Mouse (Mus musculus) MEL (cell line): ENCODE results near the gene Pgm2. TPM values are rescaled to one million over a fixed set of nuclear protein-coding genes. Genes with fewer than 3 reads are reported as not detected.

ENCODE experiments used
- DNase-seq: peaks from one replicate; pipeline ENCODE4 v3.0.0; 2011; ENCODE audit warnings: low read depth, low spot score
- H3K27ac ChIP-seq: 2 replicates; pipeline ENCODE4 v1.5.1; 2012; ENCODE audit warnings: low read depth, mild to moderate bottlenecking, control low read depth, low read length, moderate library complexity; ENCODE audit not compliant: control insufficient read depth
- H3K27me3 ChIP-seq, 2 experiments: fragments of 150-350 bp in 1 of 2; sonication (generic) in 1 of 2; 2 replicates each; pipeline ENCODE4 v1.6.1; 2012; ENCODE audit warnings: low read length in 2 of 2, mild to moderate bottlenecking in 2 of 2, improper control_type of control experiment in 1 of 2, moderate library complexity in 1 of 2; ENCODE audit not compliant: insufficient read depth in 2 of 2, control insufficient read depth in 1 of 2
- H3K36me3 ChIP-seq, 2 experiments: 2 replicates each; pipeline ENCODE4 v1.6.1; 2012 to 2014; ENCODE audit warnings: low read length in 2 of 2, improper control_type of control experiment in 1 of 2, inconsistent platforms in 1 of 2, mild to moderate bottlenecking in 1 of 2; ENCODE audit not compliant: insufficient read depth in 2 of 2, control insufficient read depth in 1 of 2
- H3K4me1 ChIP-seq, 2 experiments: fragments of 150-350 bp in 1 of 2; sonication (generic) in 1 of 2; 2 replicates each; pipeline ENCODE4 v1.6.1; 2012; ENCODE audit warnings: low read length in 2 of 2, improper control_type of control experiment in 1 of 2, mild to moderate bottlenecking in 1 of 2; ENCODE audit not compliant: insufficient read depth in 2 of 2, control insufficient read depth in 1 of 2
- H3K4me3 ChIP-seq, 2 experiments: fragments of 150-350 bp in 1 of 2; sonication (generic) in 1 of 2; 2 replicates each; pipeline ENCODE4 v1.5.1; 2012; ENCODE audit warnings: low read depth in 2 of 2, low read length in 2 of 2, mild to moderate bottlenecking in 2 of 2, moderate library complexity in 2 of 2, control low read depth in 1 of 2, improper control_type of control experiment in 1 of 2; ENCODE audit not compliant: control insufficient read depth in 1 of 2, insufficient read depth in 1 of 2
- H3K79me2 ChIP-seq: 2 replicates; pipeline ENCODE4 v1.6.1; 2012; ENCODE audit warnings: mild to moderate bottlenecking, low read length, moderate library complexity; ENCODE audit not compliant: control insufficient read depth, poor library complexity, insufficient read depth
- H3K9ac ChIP-seq: 2 replicates; pipeline ENCODE4 v1.6.1; 2012; ENCODE audit warnings: low read depth, mild to moderate bottlenecking, control low read depth, low read length, moderate library complexity; ENCODE audit not compliant: control insufficient read depth, poor library complexity, severe bottlenecking
- H3K9me3 ChIP-seq: fragments of 150-350 bp; sonication (generic); replicated peaks from 2 replicates; pipeline ENCODE4 v1.6.1; 2012; ENCODE audit warnings: mild to moderate bottlenecking, low read length, improper control_type of control experiment, moderate library complexity; ENCODE audit not compliant: insufficient read depth
- CHD1 ChIP-seq: IDR thresholded peaks from 2 replicates; pipeline ENCODE4 v1.6.1; 2012; ENCODE audit warnings: low read depth, mild to moderate bottlenecking, inconsistent platforms, low read length, improper control_type of control experiment
- CHD2 ChIP-seq: IDR thresholded peaks from 2 replicates; pipeline ENCODE4 v1.6.1; 2011; ENCODE audit warnings: low read length, improper control_type of control experiment
- CTCF ChIP-seq, 3 experiments: IDR thresholded peaks in 2 of 3; conservative IDR thresholded peaks in 1 of 3; 2 replicates each; pipeline ENCODE4 v1.5.1; 2011 to 2012; ENCODE audit warnings: low read length in 3 of 3, low read depth in 2 of 3, mild to moderate bottlenecking in 2 of 3, improper control_type of control experiment in 1 of 3, inconsistent platforms in 1 of 3, mixed read lengths in 1 of 3, moderate library complexity in 1 of 3; ENCODE audit not compliant: control insufficient read depth in 1 of 3, insufficient read depth in 1 of 3, poor library complexity in 1 of 3, severe bottlenecking in 1 of 3
- E2F4 ChIP-seq: IDR thresholded peaks from 2 replicates; pipeline ENCODE4 v1.6.1; 2011; ENCODE audit warnings: low read depth, low read length, improper control_type of control experiment, borderline replicate concordance
- ETS1 ChIP-seq: IDR thresholded peaks from 2 replicates; pipeline ENCODE4 v1.6.1; 2012; ENCODE audit warnings: low read depth, mild to moderate bottlenecking, inconsistent platforms, low read length, improper control_type of control experiment, moderate library complexity
- GATA1 ChIP-seq: IDR thresholded peaks from 2 replicates; pipeline ENCODE4 v1.6.1; 2011; ENCODE audit warnings: low read depth, low read length, improper control_type of control experiment
- KAT2A ChIP-seq: conservative IDR thresholded peaks from 2 replicates; pipeline ENCODE4 v1.6.1; 2012; ENCODE audit warnings: low read depth, low read length, improper control_type of control experiment, inconsistent platforms
- MAFK ChIP-seq: IDR thresholded peaks from 2 replicates; pipeline ENCODE4 v1.6.1; 2011; ENCODE audit warnings: low read depth, mild to moderate bottlenecking, low read length, improper control_type of control experiment, borderline replicate concordance
- MAX ChIP-seq: IDR thresholded peaks from 2 replicates; pipeline ENCODE4 v1.6.1; 2011; ENCODE audit warnings: low read length, improper control_type of control experiment
- MAZ ChIP-seq: IDR thresholded peaks from 2 replicates; pipeline ENCODE4 v1.6.1; 2012; ENCODE audit warnings: low read depth, mild to moderate bottlenecking, inconsistent platforms, low read length, improper control_type of control experiment
- MEF2A ChIP-seq: IDR thresholded peaks from 2 replicates; pipeline ENCODE4 v1.6.1; 2014; ENCODE audit warnings: low read depth, mild to moderate bottlenecking, inconsistent platforms, low read length, improper control_type of control experiment; ENCODE audit not compliant: poor library complexity, insufficient replicate concordance, severe bottlenecking; ENCODE audit errors: extremely low read depth
- MXI1 ChIP-seq: IDR thresholded peaks from 2 replicates; pipeline ENCODE4 v1.6.1; 2011; ENCODE audit warnings: mild to moderate bottlenecking, low read depth, low read length, improper control_type of control experiment
- MYC ChIP-seq: IDR thresholded peaks from 2 replicates; pipeline ENCODE4 v1.6.1; 2011; ENCODE audit warnings: low read depth, mild to moderate bottlenecking, low read length, improper control_type of control experiment, moderate library complexity
- NELFE ChIP-seq: IDR thresholded peaks from 2 replicates; pipeline ENCODE4 v1.6.1; 2011; ENCODE audit warnings: low read depth, low read length, improper control_type of control experiment
- NRF1 ChIP-seq: IDR thresholded peaks from 2 replicates; pipeline ENCODE4 v1.6.1; 2014; ENCODE audit warnings: low read depth, mild to moderate bottlenecking, inconsistent platforms, low read length, improper control_type of control experiment, moderate library complexity; ENCODE audit not compliant: poor library complexity, insufficient read depth, severe bottlenecking
- POLR2AphosphoS2 ChIP-seq: IDR thresholded peaks from 2 replicates; pipeline ENCODE4 v1.6.1; 2011; ENCODE audit warnings: low read length, improper control_type of control experiment
- RAD21 ChIP-seq: IDR thresholded peaks from 2 replicates; pipeline ENCODE4 v1.6.1; 2011; ENCODE audit warnings: mild to moderate bottlenecking, low read depth, low read length, improper control_type of control experiment
- RCOR1 ChIP-seq: IDR thresholded peaks from 2 replicates; pipeline ENCODE4 v1.6.1; 2012; ENCODE audit warnings: low read depth, mild to moderate bottlenecking, inconsistent platforms, low read length, improper control_type of control experiment
- SIN3A ChIP-seq: IDR thresholded peaks from 2 replicates; pipeline ENCODE4 v1.6.1; 2012; ENCODE audit warnings: low read length, improper control_type of control experiment, inconsistent platforms
- TBP ChIP-seq: IDR thresholded peaks from 2 replicates; pipeline ENCODE4 v1.8.0; 2011; ENCODE audit warnings: low read depth, low read length, improper control_type of control experiment
- USF1 ChIP-seq: IDR thresholded peaks from 2 replicates; pipeline ENCODE4 v1.6.1; 2014; ENCODE audit warnings: low read depth, mild to moderate bottlenecking, inconsistent platforms, low read length, improper control_type of control experiment, moderate library complexity
- USF2 ChIP-seq, 2 experiments: IDR thresholded peaks; 2 replicates each; pipeline ENCODE4 v1.6.1; 2011 to 2012; ENCODE audit warnings: improper control_type of control experiment in 2 of 2, low read length in 2 of 2, borderline replicate concordance in 1 of 2, inconsistent platforms in 1 of 2, low read depth in 1 of 2, mild to moderate bottlenecking in 1 of 2; ENCODE audit not compliant: insufficient read depth in 1 of 2
- ZC3H11A ChIP-seq: IDR thresholded peaks from 2 replicates; pipeline ENCODE4 v1.6.1; 2012; ENCODE audit warnings: low read depth, mild to moderate bottlenecking, inconsistent platforms, low read length, improper control_type of control experiment
- polyA plus RNA-seq, 2 experiments: library from polyadenylated mRNA; stranded (reverse) in 1 of 2; unstranded in 1 of 2; fragments of >175 nt in 1 of 2; fragments of >200 nt in 1 of 2; gene quantifications; 2 replicates each; pipeline versions ENCODE4 v1.2.1 to v1.2.4; 2012; ENCODE audit warnings: low replicate concordance in 2 of 2, low read depth in 1 of 2; ENCODE audit not compliant: insufficient read length in 2 of 2, insufficient read depth in 1 of 2, missing spikeins in 1 of 2
- total RNA-seq: library from RNA; depleted of rRNA; stranded (reverse); fragments of 300-350 nt; gene quantifications from 2 replicates; pipeline ENCODE4 v1.2.3, GENCODE M21; 2012

Gene Pgm2
- total and polyA plus RNA-seq, 3 experiments, result 22.0 to 64.0 TPM; not detected in 1

DNA sequence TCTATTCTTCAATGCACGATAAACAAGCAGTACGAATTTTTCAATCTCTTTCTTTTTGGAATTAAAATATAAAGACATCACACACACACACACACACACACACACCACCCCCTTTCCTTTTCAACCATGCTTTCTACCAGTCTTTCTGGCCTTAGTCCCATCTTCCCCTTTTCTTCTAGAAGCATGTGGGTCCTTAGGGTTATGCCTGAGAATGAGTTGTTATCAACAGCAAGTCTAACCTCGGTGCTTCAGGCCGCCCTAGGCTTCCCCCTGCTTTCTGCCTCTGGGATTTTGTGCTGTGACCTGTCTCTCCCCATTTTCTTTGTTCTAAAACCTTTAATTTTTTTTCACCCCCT is 13.3 kb upstream of the Pgm2 start:
- Histone ChIP-seq H3K4me1 (peaks cover 2% of the 10 kb centered on the region in 2 experiments; a peak in 3 of 4 replicates), H3K27me3 (no peaks in the 10 kb centered on the region; a peak in 1 of 4 replicates), H3K4me3 (peak overlapping the region in 1 of 2 experiments; percentile 4; a peak in 1 of 4 replicates), H3K9ac (peak overlapping the region; percentile 39), H3K27ac (peak overlapping the region; percentile 15; the same call in 1 of the 2 replicates), H3K9me3 (no peaks in the 10 kb centered on the region), H3K79me2 (no peaks in the 10 kb centered on the region), H3K36me3 (peaks cover 0 to 3% of the 10 kb centered on the region in 2 experiments; a peak in 1 of 4 replicates)
- peak; percentile 84 for DNase-seq
- TF ChIP-seq CHD1, result no peak
- TF ChIP-seq MYC, result peak; percentile 92
- TF ChIP-seq GATA1, result 0 out of 2 replicates have a peak, but pooled peaks have one; percentile 12
- TF ChIP-seq MXI1, result peak; percentile 74
- TF ChIP-seq MAX, result peak; percentile 60
- peak; percentile 46 for TF ChIP-seq SIN3A
- TF ChIP-seq NELFE, result no peak
- no peak for TF ChIP-seq CTCF (IDR thresholded peaks at IDR 0.05 in 2 of 3, conservative IDR thresholded peaks at IDR 0.05 in 1 of 3; ENCODE audit: control insufficient read depth in 1 of 3, insufficient read depth in 1 of 3, low read depth in 2 of 3, low read length in 3 of 3, poor library complexity in 1 of 3, severe bottlenecking in 1 of 3)

DNA sequence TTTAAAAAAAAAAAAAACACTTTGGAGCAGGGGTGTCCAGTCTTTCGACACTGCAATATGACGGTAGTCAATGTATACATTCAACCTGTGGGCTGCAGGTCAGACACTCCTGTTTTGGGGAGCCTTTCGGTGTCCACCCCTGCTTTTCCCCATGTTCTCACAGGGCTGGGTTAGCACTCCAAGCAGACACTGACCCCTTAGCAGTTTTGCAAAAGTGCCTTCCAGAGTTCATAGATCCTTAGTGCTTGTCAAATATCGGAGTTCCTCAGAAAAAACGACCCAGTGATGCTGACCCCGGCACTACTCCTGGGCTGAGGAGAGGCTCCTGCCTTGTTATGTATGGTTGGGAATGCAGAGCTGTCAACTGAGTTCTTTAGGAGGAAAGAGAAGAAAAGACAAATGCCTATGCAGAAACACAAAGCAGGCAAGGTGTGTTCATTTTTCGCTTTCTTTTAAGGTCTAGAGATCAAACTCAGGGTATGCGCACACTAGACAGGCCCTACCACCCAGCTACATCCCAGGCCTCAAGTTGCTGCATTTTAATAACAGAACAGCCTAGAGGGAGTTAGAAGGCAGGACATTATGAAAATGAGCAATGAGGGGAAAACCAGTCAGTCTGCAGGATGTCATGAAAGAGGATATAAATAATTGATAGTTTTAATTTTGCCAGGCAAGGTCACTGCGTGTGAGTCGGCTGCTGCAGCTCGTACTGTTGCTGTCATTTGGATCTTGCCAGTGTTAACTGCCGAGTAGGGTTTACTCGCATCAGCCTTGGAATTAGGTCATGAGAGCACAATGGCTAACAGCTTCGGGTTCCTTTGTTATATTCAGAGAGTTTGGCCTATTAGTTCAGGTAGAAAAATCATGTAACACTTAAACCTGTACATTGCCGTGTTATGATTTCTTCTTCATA is 9.0 kb upstream of the Pgm2 start:
- Histone ChIP-seq H3K4me3 (no peak overlapping the region), H3K9ac (no peak overlapping the region), H3K36me3 (peaks cover 0 to 3% of the 10 kb centered on the region in 2 experiments; a peak in 1 of 4 replicates), H3K27ac (no peak overlapping the region), H3K79me2 (no peaks in the 10 kb centered on the region), H3K27me3 (no peaks in the 10 kb centered on the region), H3K4me1 (peaks cover 2% of the 10 kb centered on the region in 2 experiments; a peak in 3 of 4 replicates), H3K9me3 (no peaks in the 10 kb centered on the region)
- no peak for TF ChIP-seq CHD1
- TF ChIP-seq RCOR1, result no peak
- TF ChIP-seq POLR2AphosphoS2, result no peak
- TF ChIP-seq ZC3H11A, result no peak
- TF ChIP-seq NRF1, result no peak
- no peak for TF ChIP-seq MAFK
- TF ChIP-seq SIN3A, result no peak
- DNase-seq, result no peak

- Histone ChIP-seq H3K36me3 (no peaks in the 10 kb centered on the region), H3K27ac (no peak overlapping the region), H3K9ac (no peak overlapping the region), H3K4me1 (no peaks in the 10 kb centered on the region), H3K79me2 (no peaks in the 10 kb centered on the region), H3K27me3 (no peaks in the 10 kb centered on the region), H3K4me3 (no peak overlapping the region), H3K9me3 (no peaks in the 10 kb centered on the region)
- no peak for TF ChIP-seq MXI1
- no peak for TF ChIP-seq POLR2AphosphoS2
- TF ChIP-seq CHD2, result no peak
- TF ChIP-seq KAT2A, result no peak
- TF ChIP-seq RCOR1, result no peak
- TF ChIP-seq NRF1, result no peak
- no peak for TF ChIP-seq GATA1
- TF ChIP-seq MEF2A, result no peak
- no peak for TF ChIP-seq RAD21
- TF ChIP-seq MAZ, result no peak
- no peak for TF ChIP-seq SIN3A
- TF ChIP-seq USF1, result no peak
- no peak for TF ChIP-seq TBP
- no peak for TF ChIP-seq E2F4
- TF ChIP-seq USF2 (IDR thresholded peaks at IDR 0.05; ENCODE audit: borderline replicate concordance in 1 of 2, insufficient read depth in 1 of 2, low read depth in 1 of 2, low read length in 2 of 2), result no peak
- TF ChIP-seq ETS1, result no peak
- DNase-seq, result no peak
These were observed 7.3 kb upstream of the Pgm2 start for GRCm38 (mm10) chr5:64085405-64085804.
